ENCODE assay signal across 1 mouse cellular context in genomic region chr14:54203776-54204175, GRCm38 (mm10).
TF ChIP-seq lines count a peak whose summit lies in the region.

No protein-coding gene starts in this region.

TF ChIP-seq in MEL, 35 proteins besides CTCF, POLR2A, EP300 and RAD21 (continued from another document):
- TF ChIP-seq MXI1 (IDR thresholded peaks at IDR 0.05; ENCODE audit: low read depth, low read length) = 0 out of 2 replicates have a peak, but pooled peaks have one; percentile 2
- TF ChIP-seq NELFE (IDR thresholded peaks at IDR 0.05; ENCODE audit: low read depth, low read length) = no peak
- no peak for TF ChIP-seq UBTF (IDR thresholded peaks at IDR 0.05; ENCODE audit: borderline replicate concordance, insufficient read depth, low read depth, low read length)
TF ChIP-seq in MEL: peak in this region for 1.
